Mouse (Mus musculus): ENCODE measurements at regions not wholly inside any gene's neighbourhood (a gene's known extent, or its start where the extent isn't known, plus 50 kb on each side); places are given as distances from the start of the nearest gene placed in this dataset.

GRCm38 (mm10) chr13:99790951-99791350 is 109.9 kb downstream of the Cartpt start:
- 84% methylated on average over 5 of the region's 5 CpGs for WGBS
- Histone ChIP-seq H3K9me3 (ENCODE audit: control insufficient read depth, low read length) (no peaks in the 10 kb centered on the region), H3K9ac (ENCODE audit: low read length) (no peak overlapping the region), H3K27ac (ENCODE audit: low read depth) (no peak overlapping the region), H3K4me3 (ENCODE audit: low read depth, low read length) (no peak overlapping the region), H3K36me3 (ENCODE audit: control insufficient read depth, insufficient read depth, low read length) (no peaks in the 10 kb centered on the region), H3K4me2 (ENCODE audit: low read length) (no peak overlapping the region), H3K4me1 (replicated peaks; ENCODE audit: control insufficient read depth, insufficient read depth, low read length) (peaks cover 5% of the 10 kb centered on the region; the same call in 1 of the 2 replicates), H3K27me3 (replicated peaks; ENCODE audit: control insufficient read depth, insufficient read depth, low read length) (no peaks in the 10 kb centered on the region)
- DNase-seq (ENCODE audit: low spot score) (no peak), ATAC-seq (replicated peaks; ENCODE audit: low FRiP score, low TSS enrichment, low read depth) (no peak)

GRCm38 (mm10) chr13:99787760-99788159 is 113.1 kb downstream of the Cartpt start:
- H3K4me3 ChIP-seq (ENCODE audit: low read depth, low read length), result no peak overlapping the region
- no peak overlapping the region for H3K9ac ChIP-seq (ENCODE audit: low read length)
- ATAC-seq (replicated peaks; ENCODE audit: low FRiP score, low TSS enrichment, low read depth), result no peak
- H3K4me2 ChIP-seq (ENCODE audit: low read length), result no peak overlapping the region
- 54% methylated on average over 4 of the region's 4 CpGs for whole genome bisulfite sequencing
- H3K4me1 ChIP-seq (replicated peaks; ENCODE audit: control insufficient read depth, insufficient read depth, low read length), result no peaks in the 10 kb centered on the region
- no peak overlapping the region for H3K27ac ChIP-seq (ENCODE audit: low read depth)
- DNase-seq (ENCODE audit: low spot score), result no peak
- no peaks in the 10 kb centered on the region for H3K9me3 ChIP-seq (ENCODE audit: control insufficient read depth, low read length)
- no peaks in the 10 kb centered on the region for H3K36me3 ChIP-seq (ENCODE audit: control insufficient read depth, insufficient read depth, low read length)
- no peaks in the 10 kb centered on the region for H3K27me3 ChIP-seq (replicated peaks; ENCODE audit: control insufficient read depth, insufficient read depth, low read length)

- no peak overlapping the region for H3K4me2 ChIP-seq (ENCODE audit: low read length)
Measured at GRCm38 (mm10) chr13:99785427-99785826, 115.5 kb downstream of the Cartpt start.

GRCm38 (mm10) chr13:99784314-99784713 is 116.6 kb downstream of the Cartpt start:
- WGBS, result 81% methylated on average over 2 of the region's 2 CpGs
- no peak overlapping the region for H3K9ac ChIP-seq (ENCODE audit: low read length)
- no peak for DNase-seq (ENCODE audit: low spot score)
- H3K9me3 ChIP-seq (ENCODE audit: control insufficient read depth, low read length), result no peaks in the 10 kb centered on the region
- H3K36me3 ChIP-seq (ENCODE audit: control insufficient read depth, insufficient read depth, low read length), result no peaks in the 10 kb centered on the region
- 0 out of 2 replicates have a peak, but pooled peaks cover 10% of the 10 kb centered on the region for H3K4me1 ChIP-seq (replicated peaks; ENCODE audit: control insufficient read depth, insufficient read depth, low read length)
- H3K27me3 ChIP-seq (replicated peaks; ENCODE audit: control insufficient read depth, insufficient read depth, low read length), result no peaks in the 10 kb centered on the region
- H3K27ac ChIP-seq (ENCODE audit: low read depth), result no peak overlapping the region
- no peak for ATAC-seq (replicated peaks; ENCODE audit: low FRiP score, low TSS enrichment, low read depth)
- H3K4me3 ChIP-seq (ENCODE audit: low read depth, low read length), result no peak overlapping the region
- H3K4me2 ChIP-seq (ENCODE audit: low read length), result no peak overlapping the region

More at GRCm38 (mm10) chr13:99785427-99785826, 115.5 kb downstream of the Cartpt start:
- Histone ChIP-seq H3K9me3 (ENCODE audit: control insufficient read depth, low read length) (no peaks in the 10 kb centered on the region), H3K4me1 (replicated peaks; ENCODE audit: control insufficient read depth, insufficient read depth, low read length) (0 out of 2 replicates have a peak, but pooled peaks cover 10% of the 10 kb centered on the region), H3K36me3 (ENCODE audit: control insufficient read depth, insufficient read depth, low read length) (no peaks in the 10 kb centered on the region), H3K27ac (ENCODE audit: low read depth) (no peak overlapping the region), H3K4me3 (ENCODE audit: low read depth, low read length) (no peak overlapping the region), H3K9ac (ENCODE audit: low read length) (no peak overlapping the region), H3K27me3 (replicated peaks; ENCODE audit: control insufficient read depth, insufficient read depth, low read length) (no peaks in the 10 kb centered on the region)
- 83% methylated on average over 4 of the region's 4 CpGs for WGBS
- DNase-seq (ENCODE audit: low spot score) (no peak), ATAC-seq (replicated peaks; ENCODE audit: low FRiP score, low TSS enrichment, low read depth) (no peak)

- Histone ChIP-seq H3K36me3 (ENCODE audit: control insufficient read depth, insufficient read depth, low read length) (no peaks in the 10 kb centered on the region), H3K9ac (ENCODE audit: low read length) (no peak overlapping the region), H3K4me1 (replicated peaks; ENCODE audit: control insufficient read depth, insufficient read depth, low read length) (0 out of 2 replicates have a peak, but pooled peaks cover 10% of the 10 kb centered on the region), H3K27me3 (replicated peaks; ENCODE audit: control insufficient read depth, insufficient read depth, low read length) (no peaks in the 10 kb centered on the region), H3K4me2 (ENCODE audit: low read length) (no peak overlapping the region), H3K9me3 (ENCODE audit: control insufficient read depth, low read length) (no peaks in the 10 kb centered on the region), H3K27ac (ENCODE audit: low read depth) (no peak overlapping the region), H3K4me3 (ENCODE audit: low read depth, low read length) (no peak overlapping the region)
- 82% methylated on average over 15 of the region's 15 CpGs for WGBS
- ATAC-seq (replicated peaks; ENCODE audit: low FRiP score, low TSS enrichment, low read depth) (no peak), DNase-seq (ENCODE audit: low spot score) (no peak)
Measured at GRCm38 (mm10) chr13:99782883-99783721, 117.8 kb downstream of the Cartpt start.

- Histone ChIP-seq H3K36me3 (ENCODE audit: control insufficient read depth, insufficient read depth, low read length) (no peaks in the 10 kb centered on the region), H3K27ac (ENCODE audit: low read depth) (no peak overlapping the region), H3K4me1 (replicated peaks; ENCODE audit: control insufficient read depth, insufficient read depth, low read length) (0 out of 2 replicates have a peak, but pooled peaks cover 10% of the 10 kb centered on the region), H3K4me2 (ENCODE audit: low read length) (no peak overlapping the region), H3K4me3 (ENCODE audit: low read depth, low read length) (no peak overlapping the region), H3K9me3 (ENCODE audit: control insufficient read depth, low read length) (no peaks in the 10 kb centered on the region), H3K27me3 (replicated peaks; ENCODE audit: control insufficient read depth, insufficient read depth, low read length) (no peaks in the 10 kb centered on the region), H3K9ac (ENCODE audit: low read length) (no peak overlapping the region)
- ATAC-seq (replicated peaks; ENCODE audit: low FRiP score, low TSS enrichment, low read depth), result no peak
- WGBS, result 82% methylated on average over 4 of the region's 4 CpGs
- DNase-seq (ENCODE audit: low spot score), result no peak
Measured at GRCm38 (mm10) chr13:99781616-99782015, 119.3 kb downstream of the Cartpt start.

- no peak overlapping the region for H3K27ac ChIP-seq (ENCODE audit: low read depth)
- H3K36me3 ChIP-seq (ENCODE audit: control insufficient read depth, insufficient read depth, low read length), result no peaks in the 10 kb centered on the region
- no peak for DNase-seq (ENCODE audit: low spot score)
- H3K9ac ChIP-seq (ENCODE audit: low read length), result no peak overlapping the region
- no peaks in the 10 kb centered on the region for H3K27me3 ChIP-seq (replicated peaks; ENCODE audit: control insufficient read depth, insufficient read depth, low read length)
- 0 out of 2 replicates have a peak, but pooled peaks cover 10% of the 10 kb centered on the region for H3K4me1 ChIP-seq (replicated peaks; ENCODE audit: control insufficient read depth, insufficient read depth, low read length)
- 21% methylated on average over 16 of the region's 16 CpGs for WGBS
- no peaks in the 10 kb centered on the region for H3K9me3 ChIP-seq (ENCODE audit: control insufficient read depth, low read length)
- no peak overlapping the region for H3K4me2 ChIP-seq (ENCODE audit: low read length)
- no peak for ATAC-seq (replicated peaks; ENCODE audit: low FRiP score, low TSS enrichment, low read depth)
- no peak overlapping the region for H3K4me3 ChIP-seq (ENCODE audit: low read depth, low read length)
Measured at GRCm38 (mm10) chr13:99780751-99781460, 120.0 kb downstream of the Cartpt start.

GRCm38 (mm10) chr13:99778747-99779146 is 122.1 kb downstream of the Cartpt start:
- no peaks in the 10 kb centered on the region for H3K27me3 ChIP-seq (replicated peaks; ENCODE audit: control insufficient read depth, insufficient read depth, low read length)
- no peaks in the 10 kb centered on the region for H3K36me3 ChIP-seq (ENCODE audit: control insufficient read depth, insufficient read depth, low read length)
- no peaks in the 10 kb centered on the region for H3K9me3 ChIP-seq (ENCODE audit: control insufficient read depth, low read length)
- H3K4me1 ChIP-seq (replicated peaks; ENCODE audit: control insufficient read depth, insufficient read depth, low read length), result 0 out of 2 replicates have a peak, but pooled peaks cover 10% of the 10 kb centered on the region
- H3K27ac ChIP-seq (ENCODE audit: low read depth), result no peak overlapping the region
- DNase-seq (ENCODE audit: low spot score) (no peak), ATAC-seq (replicated peaks; ENCODE audit: low FRiP score, low TSS enrichment, low read depth) (no peak)
- no peak overlapping the region for H3K4me2 ChIP-seq (ENCODE audit: low read length)
- WGBS, result 69% methylated on average over 2 of the region's 2 CpGs
- no peak overlapping the region for H3K4me3 ChIP-seq (ENCODE audit: low read depth, low read length)
- no peak overlapping the region for H3K9ac ChIP-seq (ENCODE audit: low read length)

Measured in intestine, embryonic 14.5 days (tissue).